Comparison of ENCODE assay signal across 10 mouse cellular contexts in the genomic region with DNA sequence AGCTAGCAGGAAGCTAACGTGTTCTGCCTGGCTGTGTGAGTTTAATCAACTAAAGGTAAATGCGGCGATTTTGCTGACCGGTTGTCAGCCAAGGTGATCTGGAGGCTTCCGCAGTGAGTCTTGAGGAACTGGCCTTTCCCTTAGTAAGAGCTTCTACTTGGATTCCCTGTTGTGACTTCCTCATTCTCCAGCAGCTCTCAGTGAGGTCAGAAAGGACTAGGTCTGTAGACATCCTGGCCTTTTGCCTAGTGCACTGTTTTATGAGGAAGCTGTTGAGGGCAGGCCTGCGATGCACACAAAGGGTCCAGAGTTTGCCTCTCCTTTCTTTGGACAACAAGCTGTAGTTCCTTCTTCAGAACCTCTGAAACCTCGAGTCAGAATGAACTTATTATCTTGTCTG. TPM values are rescaled to one million over a fixed set of nuclear protein-coding genes. Genes with fewer than 3 reads are reported as not detected.
DNase-seq lines count a peak whose midpoint lies in the region; ATAC-seq lines count a peak whose summit lies in the region.
"Had no signal": no experiment of that assay in that cellular context is flagged by ENCODE, and none has a peak within 500 bp of the region (broad histone marks: within the 10 kb centered on the region; RNA-seq: fewer than 3 reads in every experiment).

No protein-coding gene starts in this region.

- peak overlapping the region; percentile 95 for H3K27ac ChIP-seq in heart, embryonic 15.5 days

- peaks cover under 1% of the 10 kb centered on the region; the same call in 1 of the 2 replicates for H3K36me3 ChIP-seq in heart, embryonic 15.5 days

- H3K9ac ChIP-seq in heart, embryonic 15.5 days = no peak overlapping the region

- H3K4me3 ChIP-seq in heart, embryonic 15.5 days = no peak overlapping the region

- no peak for ATAC-seq in heart, embryonic 15.5 days (replicated peaks; ENCODE audit: insufficient number of reproducible peaks, insufficient read depth, low FRiP score, low read depth)

- no peaks in the 10 kb centered on the region for H3K9me3 ChIP-seq in heart, embryonic 15.5 days (replicated peaks)

- H3K4me2 ChIP-seq in heart, embryonic 15.5 days = no peak overlapping the region

- H3K4me1 ChIP-seq in heart, embryonic 15.5 days (replicated peaks) = peaks cover 19% of the 10 kb centered on the region

- 59% methylated on average over 7 of the region's 7 CpGs for WGBS in heart, embryonic 15.5 days

- peak; percentile 51 for DNase-seq in layer of hippocampus, adult 11-12 months (ENCODE audit: low spot score)
- DNase-seq in layer of hippocampus, adult 9-10 months (ENCODE audit: low spot score) = no peak
- DNase-seq in adipocyte (ENCODE audit: low spot score) = peak; percentile 75
- DNase-seq in lung, postnatal 25 days (ENCODE audit: low spot score) = peak; percentile 72
- DNase-seq in adrenal gland, postnatal 36 days = no peak
- DNase-seq in layer of hippocampus, adult 8-10 months (ENCODE audit: low spot score in 2 of 2) = no peak
- no peak for DNase-seq in spleen, postnatal 10 days (ENCODE audit: low spot score in 2 of 2)
- DNase-seq: cerebellum, adult 9-10 months; gastrocnemius, postnatal 36 days had no signal

- H3K27me3 ChIP-seq in heart, embryonic 15.5 days = no peaks in the 10 kb centered on the region

RNA-seq across cellular contexts. Expression of gene Bcar3, which starts 3.2 kb away (rescaled TPM):
- 3.9 and 5.7 TPM in 2 replicates for polyA plus RNA-seq in heart, embryonic 15.5 days (2015; fragmentation: Nextera tagmentation; extraction: Ambion mirVana)
- total RNA-seq in adrenal gland, postnatal 36 days (2021) = 10 to 100 TPM; 57.8 to 66.6 TPM
- 10 to 100 TPM in 2 of 4 experiments, 1 to 10 TPM in 2; 8.3 to 11.7 (median 10.1) TPM for total RNA-seq in layer of hippocampus, adult 8-10 months (2022)

RNA-seq across cellular contexts. Expression of gene Dnttip2, which starts 16.5 kb away (rescaled TPM):
- 37.7 and 38.4 TPM in 2 replicates for polyA plus RNA-seq in heart, embryonic 15.5 days (2015; fragmentation: Nextera tagmentation; extraction: Ambion mirVana)
- 10 to 100 TPM; 39.8 to 44.5 TPM for total RNA-seq in adrenal gland, postnatal 36 days (2021)
- 10 to 100 TPM; 29.5 to 32.2 (median 31.1) TPM for total RNA-seq in layer of hippocampus, adult 8-10 months (2022)

RNA-seq across cellular contexts. Expression of gene Gclm, which starts 45.3 kb away (rescaled TPM):
- polyA plus RNA-seq in heart, embryonic 15.5 days (2015; fragmentation: Nextera tagmentation; extraction: Ambion mirVana) = 65.6 and 71.9 TPM in 2 replicates
- total RNA-seq in adrenal gland, postnatal 36 days (2021) = 100 to 1,000 TPM; 111 to 119 TPM
- 10 to 100 TPM; 80.5 to 97.3 (median 88.5) TPM for total RNA-seq in layer of hippocampus, adult 8-10 months (2022)

Comparison
In these comparisons a context has a peak if more than half of its experiments do, and no peak if none do; other contexts are left out.
1. DNase-seq: peak in layer of hippocampus, adult 11-12 months (single experiment), adipocyte (single experiment) and lung, postnatal 25 days (single experiment); none in layer of hippocampus, adult 9-10 months (single experiment), adrenal gland, postnatal 36 days (0 of 2), layer of hippocampus, adult 8-10 months (0 of 2) and spleen, postnatal 10 days (0 of 2).
2. RNA of gene Bcar3, which starts 3.2 kb away (total RNA-seq): 57.8 to 66.6 TPM in adrenal gland, postnatal 36 days; 8.3 to 11.7 TPM in layer of hippocampus, adult 8-10 months; every median in the first group is over 4 times any median in the second.